Mouse (Mus musculus) kidney, embryonic 16.5 days (tissue): ENCODE results near the gene Klhl7. TPM values are rescaled to one million over a fixed set of nuclear protein-coding genes. Genes with fewer than 3 reads are reported as not detected.

Experiments
- ATAC-seq: fragments of 200-750 bp; cut with Nextera tagmentation; 2 replicates; pipeline ENCODE4 v1.8.0; 2017; ENCODE audit warnings: moderate TSS enrichment; ENCODE audit not compliant: low FRiP score, low TSS enrichment
- H3K27ac ChIP-seq: fragments of 300-500 bp; sonication (generic); 2 replicates; pipeline ENCODE4 v1.5.1; 2014; ENCODE audit warnings: low read length
- H3K27me3 ChIP-seq: fragments of 300-500 bp; sonication (generic); 2 replicates; pipeline ENCODE4 v1.6.1; 2014; ENCODE audit warnings: low read length, control low read depth, mixed read lengths; ENCODE audit not compliant: insufficient read depth
- H3K36me3 ChIP-seq: fragments of 300-500 bp; sonication (generic); 2 replicates; pipeline ENCODE4 v1.6.1; 2014; ENCODE audit warnings: low read length, control low read depth, mixed read lengths; ENCODE audit not compliant: insufficient read depth
- H3K4me1 ChIP-seq: fragments of 300-500 bp; sonication (generic); 2 replicates; pipeline ENCODE4 v1.6.1; 2014; ENCODE audit warnings: low read length, control low read depth, mixed read lengths; ENCODE audit not compliant: insufficient read depth
- H3K4me2 ChIP-seq: fragments of 300-500 bp; sonication (generic); replicated peaks from 2 replicates; pipeline ENCODE4 v1.6.1; 2014; ENCODE audit warnings: low read depth, low read length
- H3K4me3 ChIP-seq: fragments of 300-500 bp; sonication (generic); 2 replicates; pipeline ENCODE4 v1.5.1; 2014; ENCODE audit warnings: mild to moderate bottlenecking, low read length
- H3K9ac ChIP-seq: fragments of 300-500 bp; sonication (generic); replicated peaks from 2 replicates; pipeline ENCODE4 v1.6.1; 2014; ENCODE audit warnings: low read length
- H3K9me3 ChIP-seq: fragments of 300-500 bp; sonication (generic); 2 replicates; pipeline ENCODE4 v1.6.1; 2016; ENCODE audit warnings: low read length, control low read depth
- WGBS: fragments of 180-500 bp; shearing (Covaris S2); extraction: QIAGEN DNeasy Blood & Tissue Kit; methylation state at CpG from one replicate; pipeline ENCODE4 v1.1.7; 2014; 5-methylcytosine and 5-hydroxymethylcytosine counted together
- polyA plus RNA-seq: library from polyadenylated mRNA; unstranded; fragments of >200 nt; fragmentation: Nextera tagmentation; extraction: Ambion mirVana; gene quantifications from 2 replicates; pipeline ENCODE4 v1.2.1, GENCODE M21; 2015

Gene Klhl7
- polyA plus RNA-seq = 44.4 and 46.0 TPM in 2 replicates

GRCm38 (mm10) chr5:24100106-24100809 lies at the start of gene Klhl7:
TSS of gene Klhl7 (plus strand) at chr5:24100605.
- Histone ChIP-seq H3K9me3 (no peaks in the 10 kb centered on the region), H3K4me3 (peak within 1 kb of the TSS; percentile 86), H3K27ac (peak within 1 kb of the TSS; percentile 85), H3K36me3 (no peaks in the 10 kb centered on the region), H3K9ac (peak within 1 kb of the TSS; percentile 86), H3K27me3 (no peaks in the 10 kb centered on the region), H3K4me1 (peaks cover 10% of the 10 kb centered on the region; the same call in 1 of the 2 replicates), H3K4me2 (peak within 1 kb of the TSS; percentile 81)
- ATAC-seq = peak; percentile 97
- 2% methylated on average over 46 of the region's 47 CpGs for WGBS

- WGBS = 58% methylated on average over 16 of the region's 16 CpGs
- no peak overlapping the region for H3K4me2 ChIP-seq
- H3K4me3 ChIP-seq = no peak overlapping the region
- ATAC-seq = no peak
- H3K9ac ChIP-seq = no peak overlapping the region
- H3K36me3 ChIP-seq = no peaks in the 10 kb centered on the region
- no peaks in the 10 kb centered on the region; the same call in 1 of the 2 replicates for H3K4me1 ChIP-seq
- H3K27ac ChIP-seq = no peak overlapping the region
- H3K27me3 ChIP-seq = no peaks in the 10 kb centered on the region; the same call in 1 of the 2 replicates
- peaks cover 5% of the 10 kb centered on the region; the same call in 1 of the 2 replicates for H3K9me3 ChIP-seq
These were observed 48.4 kb upstream of the Klhl7 start for GRCm38 (mm10) chr5:24051755-24052675.

GRCm38 (mm10) chr5:24053245-24054190 lies 46.9 kb upstream of the Klhl7 start:
- 42% methylated on average over 9 of the region's 9 CpGs for WGBS
- Histone ChIP-seq H3K9ac (no peak overlapping the region), H3K36me3 (no peaks in the 10 kb centered on the region), H3K9me3 (peaks cover 10% of the 10 kb centered on the region; the same call in 1 of the 2 replicates), H3K4me3 (no peak overlapping the region), H3K27me3 (no peaks in the 10 kb centered on the region; the same call in 1 of the 2 replicates), H3K4me2 (no peak overlapping the region), H3K4me1 (no peaks in the 10 kb centered on the region; the same call in 1 of the 2 replicates), H3K27ac (peak overlapping the region; percentile 51)
- no peak for ATAC-seq

- Histone ChIP-seq H3K27ac (no peak overlapping the region), H3K36me3 (no peaks in the 10 kb centered on the region), H3K27me3 (no peaks in the 10 kb centered on the region), H3K4me3 (no peak overlapping the region), H3K9me3 (peaks cover 10% of the 10 kb centered on the region; the same call in 1 of the 2 replicates), H3K4me2 (no peak overlapping the region), H3K4me1 (no peaks in the 10 kb centered on the region; the same call in 1 of the 2 replicates), H3K9ac (no peak overlapping the region)
- ATAC-seq = no peak
- 92% methylated on average over 3 of the region's 3 CpGs for WGBS
These were observed 46.0 kb upstream of the Klhl7 start for GRCm38 (mm10) chr5:24054382-24054781.

- Histone ChIP-seq H3K9ac (no peak overlapping the region), H3K9me3 (peaks cover 10% of the 10 kb centered on the region; the same call in 1 of the 2 replicates), H3K4me2 (no peak overlapping the region), H3K27me3 (no peaks in the 10 kb centered on the region), H3K4me3 (no peak overlapping the region), H3K36me3 (no peaks in the 10 kb centered on the region), H3K4me1 (no peaks in the 10 kb centered on the region; the same call in 1 of the 2 replicates), H3K27ac (no peak overlapping the region)
- 89% methylated on average over 2 of the region's 2 CpGs for WGBS
- ATAC-seq = no peak
These were observed 43.5 kb upstream of the Klhl7 start for GRCm38 (mm10) chr5:24056865-24057264.

GRCm38 (mm10) chr5:24057592-24057991 lies 42.8 kb upstream of the Klhl7 start:
- no peak overlapping the region for H3K9ac ChIP-seq
- WGBS = 71% methylated on average over 3 of the region's 3 CpGs
- H3K36me3 ChIP-seq = no peaks in the 10 kb centered on the region
- no peak overlapping the region for H3K4me2 ChIP-seq
- no peak overlapping the region for H3K4me3 ChIP-seq
- no peak overlapping the region for H3K27ac ChIP-seq
- no peaks in the 10 kb centered on the region for H3K27me3 ChIP-seq
- peaks cover 10% of the 10 kb centered on the region; the same call in 1 of the 2 replicates for H3K9me3 ChIP-seq
- no peaks in the 10 kb centered on the region; the same call in 1 of the 2 replicates for H3K4me1 ChIP-seq
- ATAC-seq = no peak

- Histone ChIP-seq H3K4me3 (no peak overlapping the region), H3K4me1 (no peaks in the 10 kb centered on the region), H3K27me3 (no peaks in the 10 kb centered on the region), H3K27ac (no peak overlapping the region), H3K4me2 (no peak overlapping the region), H3K36me3 (no peaks in the 10 kb centered on the region), H3K9me3 (0 out of 2 replicates have a peak, but pooled peaks cover 5% of the 10 kb centered on the region), H3K9ac (no peak overlapping the region)
- 53% methylated on average over 3 of the region's 3 CpGs for WGBS
- ATAC-seq = no peak
These were observed 39.5 kb upstream of the Klhl7 start for GRCm38 (mm10) chr5:24060949-24061348.

GRCm38 (mm10) chr5:24063034-24063433 lies 37.4 kb upstream of the Klhl7 start:
- Histone ChIP-seq H3K4me1 (no peaks in the 10 kb centered on the region), H3K4me3 (no peak overlapping the region), H3K4me2 (no peak overlapping the region), H3K9me3 (no peaks in the 10 kb centered on the region), H3K27me3 (no peaks in the 10 kb centered on the region), H3K9ac (no peak overlapping the region), H3K36me3 (no peaks in the 10 kb centered on the region), H3K27ac (no peak overlapping the region)
- no peak for ATAC-seq
- WGBS = 81% methylated on average over 6 of the region's 6 CpGs

GRCm38 (mm10) chr5:24063545-24063944 lies 36.9 kb upstream of the Klhl7 start:
- Histone ChIP-seq H3K4me3 (no peak overlapping the region), H3K9me3 (no peaks in the 10 kb centered on the region), H3K27me3 (no peaks in the 10 kb centered on the region), H3K4me1 (no peaks in the 10 kb centered on the region), H3K9ac (no peak overlapping the region), H3K27ac (no peak overlapping the region), H3K4me2 (no peak overlapping the region), H3K36me3 (no peaks in the 10 kb centered on the region)
- ATAC-seq = no peak
- WGBS = 67% methylated on average over 4 of the region's 4 CpGs
